Mouse (Mus musculus): Measurements from ENCODE around the gene Epha3.

DNA sequence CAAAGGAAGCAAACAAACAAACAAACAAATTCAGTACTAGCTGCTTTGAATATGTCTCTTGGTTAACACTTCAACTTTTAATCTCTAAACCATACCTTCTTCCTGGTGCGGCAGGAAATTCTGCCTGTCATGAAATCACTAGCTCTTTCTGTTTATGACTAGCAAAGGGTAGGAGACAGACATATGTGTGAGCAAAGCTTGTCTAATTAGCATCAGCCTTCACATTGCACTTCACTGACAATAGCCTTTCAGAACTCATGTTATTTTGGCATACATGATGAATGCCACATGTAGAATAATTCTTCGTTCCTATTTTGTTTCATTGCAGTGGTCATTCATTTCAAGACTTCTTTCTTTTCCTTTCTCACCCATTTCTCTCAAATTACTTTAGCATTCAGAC, 357.5 kb downstream of the Epha3 start:
- no peak for TF ChIP-seq CTCF (IDR thresholded peaks at IDR 0.05; ENCODE audit: control insufficient read depth, insufficient read depth, insufficient replicate concordance, low read depth, low read length)
- TF ChIP-seq POLR2A (IDR thresholded peaks at IDR 0.05; ENCODE audit: control insufficient read depth, low read depth, low read length): no peak

Measured in testis, adult 2 months (tissue).